Mouse (Mus musculus): ENCODE results near the gene Sox11. TPM values are rescaled to one million over a fixed set of nuclear protein-coding genes. Genes with fewer than 3 reads are reported as not detected.

Gene Sox11
- 0.12 TPM for polyA plus RNA-seq (2014; fragmentation: Illumina TruSeq; extraction: RNeasy Lipid Tissue Mini Kit (QIAGEN cat#74804); ENCODE audit: low read depth, low replicate concordance)

GRCm38 (mm10) chr12:27341871-27342690, at the start of gene Sox11:
TSS of gene Sox11 (minus strand) at chr12:27342574.

Data from adrenal gland, adult 10 weeks (tissue).